Mouse (Mus musculus) 416B (cell line): ENCODE results near the gene Tsc22d1.

Source experiments
- DNase-seq: peaks from one replicate; pipeline ENCODE4 v3.0.0; 2011; ENCODE audit warnings: low read depth

Tsc22d1 gene

GRCm38 (mm10) chr14:76487609-76488008 lies 72.8 kb downstream of the Tsc22d1 start:
- DNase-seq = no peak

GRCm38 (mm10) chr14:76488101-76489044 lies 73.6 kb downstream of the Tsc22d1 start:
- DNase-seq = no peak

- no peak for DNase-seq
Observed at GRCm38 (mm10) chr14:76489128-76489527, 74.4 kb downstream of the Tsc22d1 start.

GRCm38 (mm10) chr14:76495022-76495421 lies 80.3 kb downstream of the Tsc22d1 start:
- peak; percentile 36 for DNase-seq

GRCm38 (mm10) chr14:76497187-76497586 lies 82.4 kb downstream of the Tsc22d1 start:
- no peak for DNase-seq

GRCm38 (mm10) chr14:76498210-76498609 lies 83.4 kb downstream of the Tsc22d1 start:
- DNase-seq = peak; percentile 71

GRCm38 (mm10) chr14:76499492-76499891 lies 84.7 kb downstream of the Tsc22d1 start:
- no peak for DNase-seq

GRCm38 (mm10) chr14:76500036-76500435 lies 85.3 kb downstream of the Tsc22d1 start:
- no peak for DNase-seq

GRCm38 (mm10) chr14:76503231-76503851 lies 88.6 kb downstream of the Tsc22d1 start:
- DNase-seq = peak; percentile 88

- DNase-seq = peak; percentile 94
Observed at GRCm38 (mm10) chr14:76504121-76504737, 89.5 kb downstream of the Tsc22d1 start.

- no peak for DNase-seq
Observed at GRCm38 (mm10) chr14:76505101-76505438, 90.3 kb downstream of the Tsc22d1 start.

GRCm38 (mm10) chr14:76505439-76506220 lies 90.9 kb downstream of the Tsc22d1 start:
- peak; percentile 97 for DNase-seq

- DNase-seq = no peak
Observed at GRCm38 (mm10) chr14:76506425-76507205, 91.9 kb downstream of the Tsc22d1 start.

GRCm38 (mm10) chr14:76507357-76507756 lies 92.6 kb downstream of the Tsc22d1 start:
- DNase-seq = no peak

GRCm38 (mm10) chr14:76507804-76508500 lies 93.2 kb downstream of the Tsc22d1 start:
- peak; percentile 42 for DNase-seq

- no peak for DNase-seq
Observed at GRCm38 (mm10) chr14:76508701-76509100, 93.9 kb downstream of the Tsc22d1 start.

GRCm38 (mm10) chr14:76511971-76512370 lies 97.2 kb downstream of the Tsc22d1 start:
- no peak for DNase-seq

- DNase-seq = no peak
Observed at GRCm38 (mm10) chr14:76513395-76514049, 98.8 kb downstream of the Tsc22d1 start.

- no peak for DNase-seq
Observed at GRCm38 (mm10) chr14:76514050-76514585, 99.4 kb downstream of the Tsc22d1 start.

- DNase-seq = no peak
Observed at GRCm38 (mm10) chr14:76515620-76516019, 100.9 kb downstream of the Tsc22d1 start.
